Mouse (Mus musculus) stomach, postnatal 0 days (tissue): ENCODE results near the gene Gm14408. TPM values are rescaled to one million over a fixed set of nuclear protein-coding genes. Genes with fewer than 3 reads are reported as not detected.
"Not testable (repeated sequence)": the region's sequence is repeated elsewhere in the genome, so short reads cannot be mapped to it uniquely, and the experiment has no call there.

Experiments
- ATAC-seq: fragments of 200-750 bp; cut with Nextera tagmentation; 2 replicates; pipeline ENCODE4 v1.8.0; 2017; ENCODE audit not compliant: low FRiP score, low TSS enrichment
- DNase-seq: peaks from one replicate; pipeline ENCODE4 v3.0.0-alpha.2; 2016; ENCODE audit warnings: low spot score
- H3K27ac ChIP-seq: fragments of 300-500 bp; sonication (generic); replicated peaks from 2 replicates; pipeline ENCODE4 v1.5.1; 2014; ENCODE audit warnings: mild to moderate bottlenecking, control low read depth
- H3K27me3 ChIP-seq: fragments of 300-500 bp; sonication (generic); 2 replicates; pipeline ENCODE4 v1.6.1; 2014; ENCODE audit warnings: low read length; ENCODE audit not compliant: control insufficient read depth, insufficient read depth
- H3K36me3 ChIP-seq: fragments of 300-500 bp; sonication (generic); 2 replicates; pipeline ENCODE4 v1.6.1; 2014; ENCODE audit warnings: low read length, mixed read lengths; ENCODE audit not compliant: control insufficient read depth, insufficient read depth
- H3K4me1 ChIP-seq: fragments of 300-500 bp; sonication (generic); replicated peaks from 2 replicates; pipeline ENCODE4 v1.6.1; 2014; ENCODE audit warnings: antibody characterized with exemption; ENCODE audit not compliant: control insufficient read depth, insufficient read depth
- H3K4me2 ChIP-seq: fragments of 300-500 bp; sonication (generic); replicated peaks from 2 replicates; pipeline ENCODE4 v1.6.1; 2014; ENCODE audit warnings: low read depth, mild to moderate bottlenecking, control low read depth, moderate library complexity
- H3K4me3 ChIP-seq: fragments of 300-500 bp; sonication (generic); 2 replicates; pipeline ENCODE4 v1.5.1; 2014; ENCODE audit warnings: low read depth, low read length, control low read depth
- H3K9ac ChIP-seq: fragments of 300-500 bp; sonication (generic); 2 replicates; pipeline ENCODE4 v1.6.1; 2014; ENCODE audit warnings: mild to moderate bottlenecking, low read length, control low read depth, mixed read lengths
- H3K9me3 ChIP-seq: fragments of 300-500 bp; sonication (generic); 2 replicates; pipeline ENCODE4 v1.6.1; 2016; ENCODE audit warnings: low read length; ENCODE audit not compliant: control insufficient read depth
- WGBS: fragments of 180-500 bp; shearing (Covaris S2); extraction: QIAGEN DNeasy Blood & Tissue Kit; methylation state at CpG from one replicate; pipeline ENCODE4 v1.1.7; 2014; 5-methylcytosine and 5-hydroxymethylcytosine counted together
- polyA plus RNA-seq: library from polyadenylated mRNA; unstranded; fragments of >200 nt; fragmentation: Nextera tagmentation; extraction: Ambion mirVana; gene quantifications from 2 replicates; pipeline ENCODE4 v1.2.1, GENCODE M21; 2015

Gm14408 gene
- polyA plus RNA-seq = not detected in 2 replicates

DNA sequence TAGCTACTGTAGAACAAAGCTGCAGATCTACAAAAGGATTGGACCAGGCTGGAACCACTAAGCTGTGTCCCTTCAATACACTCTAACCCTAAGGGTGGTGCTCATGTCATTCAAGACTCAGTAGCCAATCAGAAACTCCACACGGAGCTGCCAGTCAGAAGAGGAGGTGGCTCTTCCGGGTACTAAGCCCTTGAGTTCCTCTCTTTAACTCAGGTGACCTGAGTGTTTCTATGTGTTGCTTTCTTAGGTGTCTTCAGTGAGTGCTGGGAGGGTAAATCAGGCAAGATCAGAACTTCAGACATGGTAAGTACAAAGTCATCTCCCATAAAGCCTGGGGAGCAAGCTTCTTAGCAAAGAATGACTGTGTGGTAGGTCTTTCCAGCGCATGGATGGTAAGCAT is at the start of gene Gm14408:
Gene Gm14408, plus strand, starts transcription at position 301 of the 400 bp plus-strand sequence.
- not testable (repeated sequence) for H3K4me2 ChIP-seq, H3K9ac ChIP-seq, DNase-seq, ATAC-seq, H3K9me3 ChIP-seq, H3K4me1 ChIP-seq, H3K36me3 ChIP-seq, H3K4me3 ChIP-seq, H3K27me3 ChIP-seq, H3K27ac ChIP-seq
- WGBS = 81% methylated on average over 1 of the region's 3 CpGs

GRCm38 (mm10) chr2:176798312-176798711 is 32.6 kb upstream of the Gm14408 start, which contains the start of gene Gm14295:
Gene Gm14295, plus strand, starts transcription at chr2:176798612.
- ATAC-seq, H3K27me3 ChIP-seq, H3K4me1 ChIP-seq, H3K9me3 ChIP-seq, H3K9ac ChIP-seq, H3K27ac ChIP-seq, H3K36me3 ChIP-seq, DNase-seq: not testable (repeated sequence)
- Histone ChIP-seq H3K4me3 (peak within 1 kb of the TSS; percentile 29), H3K4me2 (peak within 1 kb of the TSS; percentile 42)
- WGBS = no CpG with 5 or more reads among the region's 6 CpGs

DNA sequence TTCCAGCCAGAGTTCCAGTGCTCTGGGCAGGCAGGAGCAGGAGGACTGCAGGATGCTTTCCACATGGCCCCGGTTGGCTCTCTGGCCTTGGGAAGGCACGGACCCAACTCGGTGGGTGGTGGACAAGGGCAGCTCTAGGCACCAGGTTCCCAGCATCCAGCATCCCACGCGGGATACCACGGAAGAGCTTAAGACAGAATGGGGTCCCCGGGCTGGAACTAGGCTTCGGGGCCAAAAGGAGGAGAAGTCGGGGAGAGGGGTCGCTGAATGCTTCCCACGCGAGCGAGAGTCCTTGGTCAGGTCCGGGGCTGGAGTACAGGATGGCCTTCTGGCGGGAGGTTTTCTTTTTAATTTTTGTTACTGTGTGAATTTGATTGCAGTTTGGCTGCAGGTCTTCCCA is 32.2 kb upstream of the Gm14408 start:
- not testable (repeated sequence) for DNase-seq, H3K4me1 ChIP-seq, H3K36me3 ChIP-seq, ATAC-seq, H3K9me3 ChIP-seq, H3K9ac ChIP-seq, H3K27ac ChIP-seq, H3K27me3 ChIP-seq
- H3K4me2 ChIP-seq = peak overlapping the region; percentile 42
- 6% methylated on average over 13 of the region's 15 CpGs for WGBS
- peak overlapping the region; percentile 29 for H3K4me3 ChIP-seq

Other genes with a start within 250 kb of the Gm14408 start
- 6.4 and 8.2 TPM in 2 replicates for gene Gm14308, start 194.8 kb upstream of the Gm14408 start, polyA plus RNA-seq
- 5.9 and 6.0 TPM in 2 replicates for gene Zfp973, start 160.6 kb upstream of the Gm14408 start, polyA plus RNA-seq
- 19.3 and 21.4 TPM in 2 replicates for gene Gm14305, start 122.8 kb upstream of the Gm14408 start, polyA plus RNA-seq
- gene Gm14295, start 32.5 kb upstream of the Gm14408 start, polyA plus RNA-seq = 14.6 and 18.2 TPM in 2 replicates
- 4.4 and 6.6 TPM in 2 replicates for gene Gm14296, start 96.7 kb downstream of the Gm14408 start, polyA plus RNA-seq
- 7.9 and 8.9 TPM in 2 replicates for gene Gm14419, start 169.8 kb downstream of the Gm14408 start, polyA plus RNA-seq
- gene Gm14401, start 243.2 kb downstream of the Gm14408 start, polyA plus RNA-seq = 0.12 TPM in 1 of 2 replicates, not detected in the other